Mouse (Mus musculus): Measurements from ENCODE around the gene Trim80. TPM values are rescaled to one million over a fixed set of nuclear protein-coding genes. Genes with fewer than 3 reads are reported as not detected.
"Not testable (repeated sequence)": the region's sequence is repeated elsewhere in the genome, so short reads cannot be mapped to it uniquely, and the experiment has no call there.

Gene Trim80
- polyA plus RNA-seq, 1 experiment, result not detected

GRCm38 (mm10) chr11:115450176-115450575, 9.8 kb downstream of the Trim80 start:
- H3ac ChIP-seq (ENCODE audit: control insufficient read depth, insufficient read length), result no peak overlapping the region
- no peaks in the 10 kb centered on the region for H3K79me2 ChIP-seq (ENCODE audit: control insufficient read depth, insufficient read depth)
- TF ChIP-seq TCF12 (IDR thresholded peaks at IDR 0.05; ENCODE audit: insufficient read depth, poor library complexity, severe bottlenecking), result no peak
- no peak for TF ChIP-seq SRF (IDR thresholded peaks at IDR 0.05; ENCODE audit: control insufficient read depth, insufficient read length, low read depth)
- H3K4me3 ChIP-seq, result no peak overlapping the region
- H3K4me2 ChIP-seq (ENCODE audit: low read depth), result no peak overlapping the region
- H3K27me3 ChIP-seq (ENCODE audit: control insufficient read depth, insufficient read depth, insufficient read length), result peaks cover 19% of the 10 kb centered on the region
- no peaks in the 10 kb centered on the region for H3K36me3 ChIP-seq (ENCODE audit: control insufficient read depth, insufficient read depth)

- H3K27me3 ChIP-seq (ENCODE audit: control insufficient read depth, insufficient read depth, insufficient read length), result peaks cover 24% of the 10 kb centered on the region
- H3ac ChIP-seq (ENCODE audit: control insufficient read depth, insufficient read length), result no peak overlapping the region
- H3K36me3 ChIP-seq (ENCODE audit: control insufficient read depth, insufficient read depth), result no peaks in the 10 kb centered on the region
- H3K79me2 ChIP-seq (ENCODE audit: control insufficient read depth, insufficient read depth), result no peaks in the 10 kb centered on the region
- no peak overlapping the region for H3K4me3 ChIP-seq
- TF ChIP-seq SRF (IDR thresholded peaks at IDR 0.05; ENCODE audit: control insufficient read depth, insufficient read length, low read depth), result no peak
- TF ChIP-seq MYOD1 (IDR thresholded peaks at IDR 0.05; ENCODE audit: control insufficient read depth in 1 of 3, insufficient read length in 2 of 3, low read depth in 2 of 3), result no peak
- no peak for TF ChIP-seq TCF12 (IDR thresholded peaks at IDR 0.05; ENCODE audit: insufficient read depth, poor library complexity, severe bottlenecking)
- TF ChIP-seq REST (IDR thresholded peaks at IDR 0.05; ENCODE audit: insufficient read depth, insufficient read length), result no peak
- no peak for TF ChIP-seq E2F4 (IDR thresholded peaks at IDR 0.05; ENCODE audit: insufficient read depth)
- TF ChIP-seq MAX (IDR thresholded peaks at IDR 0.05; ENCODE audit: low read depth), result no peak
- no peak for TF ChIP-seq USF1 (IDR thresholded peaks at IDR 0.05; ENCODE audit: low read depth)
- TF ChIP-seq POLR2A (IDR thresholded peaks at IDR 0.05; ENCODE audit: insufficient read length, low read depth), result no peak
- no peak for TF ChIP-seq TCF3 (IDR thresholded peaks at IDR 0.05; ENCODE audit: insufficient read length, low read depth)
- TF ChIP-seq CEBPB (IDR thresholded peaks at IDR 0.05; ENCODE audit: insufficient read depth, poor library complexity, severe bottlenecking), result no peak
- no peak for TF ChIP-seq MYOG (IDR thresholded peaks at IDR 0.05; ENCODE audit: control insufficient read depth in 1 of 3, insufficient read depth in 1 of 3, insufficient read length in 2 of 3, low read depth in 2 of 3)
- no peak for TF ChIP-seq POLR2AphosphoS2 (IDR thresholded peaks at IDR 0.05; ENCODE audit: insufficient read length, low read depth)
- H3K4me2 ChIP-seq (ENCODE audit: low read depth), result no peak overlapping the region
These were observed 11.5 kb downstream of the Trim80 start for GRCm38 (mm10) chr11:115451781-115452241.

GRCm38 (mm10) chr11:115452281-115452860, 12.0 kb downstream of the Trim80 start:
- no peaks in the 10 kb centered on the region for H3K36me3 ChIP-seq (ENCODE audit: control insufficient read depth, insufficient read depth)
- H3K79me2 ChIP-seq (ENCODE audit: control insufficient read depth, insufficient read depth), result no peaks in the 10 kb centered on the region
- no peak overlapping the region for H3K4me3 ChIP-seq
- no peak overlapping the region for H3K4me2 ChIP-seq (ENCODE audit: low read depth)
- H3ac ChIP-seq (ENCODE audit: control insufficient read depth, insufficient read length), result no peak overlapping the region
- TF ChIP-seq TCF3 (IDR thresholded peaks at IDR 0.05; ENCODE audit: insufficient read length, low read depth) (no peak), MAX (IDR thresholded peaks at IDR 0.05; ENCODE audit: low read depth) (no peak), E2F4 (IDR thresholded peaks at IDR 0.05; ENCODE audit: insufficient read depth) (no peak), POLR2AphosphoS2 (IDR thresholded peaks at IDR 0.05; ENCODE audit: insufficient read length, low read depth) (no peak), CEBPB (IDR thresholded peaks at IDR 0.05; ENCODE audit: insufficient read depth, poor library complexity, severe bottlenecking) (no peak), REST (IDR thresholded peaks at IDR 0.05; ENCODE audit: insufficient read depth, insufficient read length) (no peak), SRF (IDR thresholded peaks at IDR 0.05; ENCODE audit: control insufficient read depth, insufficient read length, low read depth) (no peak), POLR2A (IDR thresholded peaks at IDR 0.05; ENCODE audit: insufficient read length, low read depth) (no peak), TCF12 (IDR thresholded peaks at IDR 0.05; ENCODE audit: insufficient read depth, poor library complexity, severe bottlenecking) (no peak), MYOG (IDR thresholded peaks at IDR 0.05; ENCODE audit: control insufficient read depth in 1 of 3, insufficient read depth in 1 of 3, insufficient read length in 2 of 3, low read depth in 2 of 3) (no peak), USF1 (IDR thresholded peaks at IDR 0.05; ENCODE audit: low read depth) (no peak), MYOD1 (IDR thresholded peaks at IDR 0.05; ENCODE audit: control insufficient read depth in 1 of 3, insufficient read length in 2 of 3, low read depth in 2 of 3) (no peak)
- peaks cover 24% of the 10 kb centered on the region for H3K27me3 ChIP-seq (ENCODE audit: control insufficient read depth, insufficient read depth, insufficient read length)

- TF ChIP-seq TCF12 (IDR thresholded peaks at IDR 0.05; ENCODE audit: insufficient read depth, poor library complexity, severe bottlenecking) (no peak), CEBPB (IDR thresholded peaks at IDR 0.05; ENCODE audit: insufficient read depth, poor library complexity, severe bottlenecking) (no peak), MAX (IDR thresholded peaks at IDR 0.05; ENCODE audit: low read depth) (no peak)
- Histone ChIP-seq H3ac (ENCODE audit: control insufficient read depth, insufficient read length) (no peak overlapping the region), H3K36me3 (ENCODE audit: control insufficient read depth, insufficient read depth) (no peaks in the 10 kb centered on the region)
These were observed 13.0 kb downstream of the Trim80 start for GRCm38 (mm10) chr11:115453306-115453705.

GRCm38 (mm10) chr11:115454822-115455221, 14.5 kb downstream of the Trim80 start:
- H3K27me3 ChIP-seq (ENCODE audit: control insufficient read depth, insufficient read depth, insufficient read length), result peaks cover 14% of the 10 kb centered on the region
- H3K36me3 ChIP-seq (ENCODE audit: control insufficient read depth, insufficient read depth); H3K4me3 ChIP-seq; H3K79me2 ChIP-seq (ENCODE audit: control insufficient read depth, insufficient read depth); H3K4me2 ChIP-seq (ENCODE audit: low read depth); H3ac ChIP-seq (ENCODE audit: control insufficient read depth, insufficient read length): not testable (repeated sequence)

More at GRCm38 (mm10) chr11:115453306-115453705, 13.0 kb downstream of the Trim80 start:
- no peak overlapping the region for H3K4me2 ChIP-seq (ENCODE audit: low read depth)
- no peak overlapping the region for H3K4me3 ChIP-seq
- H3K27me3 ChIP-seq (ENCODE audit: control insufficient read depth, insufficient read depth, insufficient read length), result peaks cover 18% of the 10 kb centered on the region
- no peaks in the 10 kb centered on the region for H3K79me2 ChIP-seq (ENCODE audit: control insufficient read depth, insufficient read depth)
